In genomic region chr7:39655709-39656397, GRCm38 (mm10) we compare ENCODE assay signal across 8 mouse cellular contexts.
DNase-seq lines count a peak whose midpoint lies in the region; ATAC-seq and TF ChIP-seq lines count a peak whose summit lies in the region.

No protein-coding gene starts in this region.

- no peak for TF ChIP-seq CTCF in gastrocnemius, adult 2 months (IDR thresholded peaks at IDR 0.05)

- H3K27me3 ChIP-seq in forebrain, embryonic 11.5 days (ENCODE audit: control insufficient read depth, insufficient read depth, low read length), result no peaks in the 10 kb centered on the region
- no peaks in the 10 kb centered on the region for H3K27me3 ChIP-seq in limb, embryonic 15.5 days
- H3K27me3 ChIP-seq in splenic B cell, adult 2 months (ENCODE audit: control insufficient read depth, insufficient read depth, low read length, poor library complexity, severe bottlenecking), result no peaks in the 10 kb centered on the region

- no peaks in the 10 kb centered on the region for H3K9me3 ChIP-seq in forebrain, embryonic 11.5 days (ENCODE audit: control insufficient read depth, low read length)
- no peaks in the 10 kb centered on the region for H3K9me3 ChIP-seq in limb, embryonic 15.5 days

- H3K27ac ChIP-seq in gastrocnemius, adult 2 months, result peak overlapping the region; percentile 72
- peak overlapping the region; percentile 50 for H3K27ac ChIP-seq in forebrain, embryonic 11.5 days (ENCODE audit: low read depth, low read length)
- H3K27ac ChIP-seq in limb, embryonic 15.5 days, result peak overlapping the region; percentile 69

- peak; percentile 48 for ATAC-seq in CD4-positive, CD25-positive, alpha-beta regulatory T cell, adult 4 months
- ATAC-seq in forebrain, embryonic 11.5 days (replicated peaks; ENCODE audit: low FRiP score), result peak; percentile 51
- no peak for ATAC-seq in limb, embryonic 15.5 days (ENCODE audit: insufficient number of reproducible peaks, low FRiP score, low TSS enrichment, low read depth)

- peak overlapping the region; percentile 64 for H3K4me2 ChIP-seq in forebrain, embryonic 11.5 days (ENCODE audit: low read depth, low read length, severe bottlenecking)
- H3K4me2 ChIP-seq in limb, embryonic 15.5 days, result peak overlapping the region; percentile 57

- H3K9ac ChIP-seq in forebrain, embryonic 11.5 days (ENCODE audit: low read length), result peak overlapping the region; percentile 69
- H3K9ac ChIP-seq in limb, embryonic 15.5 days, result peak overlapping the region; percentile 44

- WGBS in forebrain, embryonic 11.5 days, result 31% methylated on average over 13 of the region's 13 CpGs
- 38% methylated on average over 13 of the region's 13 CpGs for WGBS in limb, embryonic 15.5 days

- H3K4me3 ChIP-seq in gastrocnemius, adult 2 months, result peak overlapping the region; percentile 67
- H3K4me3 ChIP-seq in forebrain, embryonic 11.5 days (ENCODE audit: low read depth, low read length), result peak overlapping the region; percentile 38
- H3K4me3 ChIP-seq in limb, embryonic 15.5 days, result peak overlapping the region; percentile 47

- intact Hi-C loops in gastrocnemius, adult 2 months (cut with DNase I), result no loop called here
- intact Hi-C loops in gastrocnemius, postnatal 36 days (cut with DNase I), result no loop called here

- no peak for DNase-seq in gastrocnemius, adult 2 months
- DNase-seq in gastrocnemius, postnatal 36 days, result no peak
- DNase-seq in forebrain, embryonic 11.5 days (ENCODE audit: low spot score), result peak; percentile 54
- peak; percentile 25 for DNase-seq in splenic B cell, adult 2 months (ENCODE audit: low read depth, low spot score)
- no peak for DNase-seq in ovary, postnatal 14 days (ENCODE audit: low spot score)
- no peak for DNase-seq in gastrocnemius, postnatal 10 days

- 0 out of 2 replicates have a peak, but pooled peaks cover 2% of the 10 kb centered on the region for H3K4me1 ChIP-seq in forebrain, embryonic 11.5 days (replicated peaks; ENCODE audit: control insufficient read depth, insufficient read depth, low read length)
- peaks cover 5% of the 10 kb centered on the region; the same call in 1 of the 2 replicates for H3K4me1 ChIP-seq in limb, embryonic 15.5 days

- no peaks in the 10 kb centered on the region for H3K36me3 ChIP-seq in forebrain, embryonic 11.5 days (ENCODE audit: control insufficient read depth, insufficient read depth, low read length)
- H3K36me3 ChIP-seq in limb, embryonic 15.5 days, result no peaks in the 10 kb centered on the region
- no peaks in the 10 kb centered on the region for H3K36me3 ChIP-seq in splenic B cell, adult 2 months (ENCODE audit: control insufficient read depth, insufficient read depth, low read length, poor library complexity, severe bottlenecking)

Comparison
In these comparisons a context has a peak if more than half of its experiments do, and no peak if none do; other contexts are left out.
1. DNase-seq: peak in forebrain, embryonic 11.5 days (single experiment) and splenic B cell, adult 2 months (single experiment); none in gastrocnemius, adult 2 months (single experiment), gastrocnemius, postnatal 36 days (0 of 2), ovary, postnatal 14 days (single experiment) and gastrocnemius, postnatal 10 days (single experiment).
2. Peak in every context shown above with its lines, with median percentiles within 50 percentile points of each other: H3K27ac ChIP-seq and H3K4me3 ChIP-seq.